Mouse (Mus musculus): Measurements from ENCODE around the gene Gtf2ird1.
"Not testable (repeated sequence)": the region's sequence is repeated elsewhere in the genome, so short reads cannot be mapped to it uniquely, and the experiment has no call there.

The Gtf2ird1 gene

DNA sequence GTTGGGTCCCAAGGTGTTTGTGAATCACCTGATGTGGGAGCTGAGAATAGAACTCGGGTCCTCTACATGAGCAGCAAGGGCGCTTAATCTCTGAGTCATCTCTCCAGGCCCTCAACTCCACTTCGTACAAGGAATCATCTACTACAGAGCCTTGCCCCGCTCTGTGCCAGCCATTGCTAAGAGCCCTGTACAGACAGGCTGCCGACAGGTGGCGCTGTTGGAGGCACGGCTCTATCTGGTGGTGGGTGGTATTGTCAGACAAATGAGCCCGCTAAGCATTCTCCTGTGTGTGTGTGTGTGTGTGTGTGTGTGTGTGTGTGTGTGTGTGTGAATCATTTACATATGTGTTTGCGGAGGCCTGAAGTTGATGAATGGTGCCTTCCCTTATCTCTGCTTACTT is 111.1 kb downstream of the Gtf2ird1 start:
- no peak for DNase-seq (ENCODE audit: low read depth, low spot score)

DNA sequence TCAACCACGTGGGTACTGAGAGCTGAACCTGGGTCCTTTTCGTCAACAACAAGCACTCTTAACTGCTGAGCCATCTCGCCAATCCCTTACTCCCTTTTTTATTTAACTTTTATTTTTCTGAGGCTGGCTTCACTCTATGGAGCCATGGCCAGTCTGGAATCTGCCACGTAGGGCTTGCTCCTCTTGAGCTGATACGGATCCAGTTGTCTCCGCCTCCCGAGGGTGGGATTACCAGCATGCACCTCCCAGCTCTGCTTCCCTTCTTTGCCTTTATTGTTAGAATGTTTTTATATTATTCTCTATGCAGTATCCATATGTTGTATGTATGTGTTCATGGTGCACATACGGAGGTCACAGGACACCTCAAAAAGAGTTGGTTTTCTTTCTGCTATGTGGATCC is 112.4 kb downstream of the Gtf2ird1 start:
- DNase-seq (ENCODE audit: low read depth, low spot score), result no peak

DNA sequence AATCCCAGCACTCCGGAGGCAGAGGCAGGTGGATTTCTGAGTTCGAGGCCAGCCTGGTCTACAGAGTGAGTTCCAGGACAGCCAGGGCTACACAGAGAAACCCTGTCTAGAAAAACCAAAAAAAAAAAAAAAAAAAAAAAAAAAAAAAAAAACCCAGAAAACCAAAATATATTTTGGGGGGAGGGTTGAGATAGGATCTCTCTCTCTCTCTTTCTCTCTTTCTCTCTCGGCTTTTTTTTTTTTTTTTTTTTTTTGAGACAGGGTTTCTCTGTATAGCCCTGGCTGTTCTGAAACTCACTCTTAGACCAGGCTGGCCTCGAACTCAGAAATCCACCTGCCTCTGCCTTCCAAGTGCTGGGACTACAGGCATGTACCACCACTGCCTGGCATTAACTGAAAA is 113.0 kb downstream of the Gtf2ird1 start:
- DNase-seq (ENCODE audit: low read depth, low spot score), result not testable (repeated sequence)

DNA sequence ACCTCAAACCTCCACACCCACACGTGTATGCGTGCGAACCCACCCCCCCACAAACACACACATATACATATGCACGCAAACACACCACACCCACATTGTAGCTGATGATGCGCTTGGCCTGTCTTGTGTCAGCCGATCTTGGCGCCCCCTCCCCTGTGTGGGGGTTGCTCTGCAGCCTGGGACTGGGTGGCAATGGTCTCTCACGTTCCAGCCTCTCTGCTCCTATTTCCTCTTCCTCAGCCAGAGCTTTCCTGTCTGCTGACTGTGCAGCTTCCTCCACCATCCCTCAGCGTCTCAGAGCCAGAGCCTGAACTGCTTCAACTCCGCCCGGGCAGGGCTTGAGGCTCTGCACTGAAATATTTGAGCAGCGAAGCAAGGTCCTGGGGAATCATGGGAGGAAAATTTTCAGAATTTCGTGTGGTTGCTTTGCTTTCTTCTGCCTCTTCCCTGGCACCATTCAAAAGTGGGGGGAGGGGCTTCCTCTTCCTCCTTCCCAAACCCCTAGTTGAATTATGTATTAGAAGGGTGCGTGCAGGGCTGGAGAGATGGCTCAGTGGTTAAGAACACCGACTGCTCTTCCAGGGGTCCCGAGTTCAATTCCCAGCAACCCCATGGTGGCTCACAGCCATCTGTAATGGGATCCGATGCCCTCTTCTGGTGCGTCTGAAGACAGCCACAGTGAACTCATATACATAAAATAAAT is 113.9 kb downstream of the Gtf2ird1 start:
- DNase-seq (ENCODE audit: low read depth, low spot score), result no peak

DNA sequence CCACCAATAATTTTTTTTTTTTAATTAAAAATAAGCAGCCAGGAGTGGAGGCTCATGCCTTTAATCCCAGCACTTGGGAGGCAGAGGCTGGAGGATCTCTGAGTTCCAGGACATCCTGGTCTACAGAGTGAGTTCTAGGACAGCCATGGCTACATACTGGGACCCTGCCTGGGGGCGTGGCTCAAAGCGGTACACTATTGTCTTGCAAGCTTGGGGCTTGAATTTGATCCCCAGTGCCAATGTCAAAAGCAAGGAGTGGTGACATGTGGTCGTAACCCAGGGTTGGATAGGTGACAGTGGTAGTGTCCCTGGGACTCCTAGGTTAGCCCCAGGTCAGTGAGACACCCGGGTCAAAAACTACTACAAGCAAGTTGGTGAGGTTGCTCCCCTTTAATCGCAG is 114.8 kb downstream of the Gtf2ird1 start:
- DNase-seq (ENCODE audit: low read depth, low spot score), result no peak

DNA sequence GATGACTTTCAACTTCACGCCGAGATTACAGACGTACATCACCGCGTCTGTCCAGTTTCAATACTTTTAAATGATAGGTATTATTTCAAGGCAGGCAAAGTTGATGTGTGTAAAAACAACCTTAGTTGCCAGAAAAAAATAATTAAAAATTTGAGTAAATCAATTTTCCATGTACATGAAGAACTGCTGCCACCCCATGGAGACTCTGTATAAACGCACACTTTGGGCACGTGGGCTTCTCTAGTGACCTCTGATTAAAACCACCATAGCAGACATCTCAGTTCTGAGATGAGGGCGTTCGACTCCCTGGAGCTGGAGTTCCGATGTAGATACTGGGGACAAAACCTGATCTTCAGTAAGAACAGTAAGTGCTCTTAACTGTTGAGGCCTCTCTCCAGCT is 115.2 kb downstream of the Gtf2ird1 start:
- DNase-seq (ENCODE audit: low read depth, low spot score), result no peak

DNA sequence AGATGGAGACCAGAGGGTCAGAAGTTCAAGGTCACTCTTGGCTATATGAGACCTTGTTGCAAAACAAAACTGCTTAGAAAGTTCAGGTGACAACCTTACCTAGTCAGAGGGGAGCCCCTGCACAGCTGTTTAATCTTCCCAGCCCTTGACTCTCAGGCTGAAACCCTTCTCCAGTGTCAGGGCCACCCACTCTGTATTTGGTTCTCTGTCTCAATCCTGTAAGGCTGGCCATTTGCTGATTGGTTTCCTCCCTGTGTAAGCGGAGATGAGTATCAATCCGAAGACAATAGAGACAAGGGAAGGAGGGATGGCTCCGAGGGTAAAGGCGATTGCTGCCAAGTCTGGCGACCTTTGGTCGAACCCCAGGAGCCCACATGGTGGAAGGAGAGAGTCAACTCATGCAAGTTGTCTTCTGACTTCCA is 116.4 kb downstream of the Gtf2ird1 start:
- DNase-seq (ENCODE audit: low read depth, low spot score), result no peak

DNA sequence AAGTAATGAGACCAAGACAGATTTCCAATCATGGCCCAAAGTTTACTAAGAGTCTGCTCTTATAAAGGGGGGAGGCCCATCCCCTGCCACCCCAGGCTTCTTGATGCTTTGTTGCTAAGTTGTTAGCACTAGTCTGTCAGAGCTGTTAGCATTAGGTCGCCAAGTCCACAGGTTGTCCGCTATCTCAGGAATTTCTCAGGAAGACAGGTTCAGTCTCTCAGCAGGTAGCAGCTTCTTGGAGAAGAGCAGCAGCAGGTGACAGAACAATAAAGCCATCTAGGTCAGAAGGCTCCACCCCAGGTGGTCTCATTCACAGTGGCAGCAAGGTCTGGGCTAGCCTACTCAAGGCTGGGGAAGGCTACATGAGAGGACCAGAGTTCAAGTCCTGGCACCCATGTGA is 119.5 kb downstream of the Gtf2ird1 start:
- DNase-seq (ENCODE audit: low read depth, low spot score), result not testable (repeated sequence)

DNA sequence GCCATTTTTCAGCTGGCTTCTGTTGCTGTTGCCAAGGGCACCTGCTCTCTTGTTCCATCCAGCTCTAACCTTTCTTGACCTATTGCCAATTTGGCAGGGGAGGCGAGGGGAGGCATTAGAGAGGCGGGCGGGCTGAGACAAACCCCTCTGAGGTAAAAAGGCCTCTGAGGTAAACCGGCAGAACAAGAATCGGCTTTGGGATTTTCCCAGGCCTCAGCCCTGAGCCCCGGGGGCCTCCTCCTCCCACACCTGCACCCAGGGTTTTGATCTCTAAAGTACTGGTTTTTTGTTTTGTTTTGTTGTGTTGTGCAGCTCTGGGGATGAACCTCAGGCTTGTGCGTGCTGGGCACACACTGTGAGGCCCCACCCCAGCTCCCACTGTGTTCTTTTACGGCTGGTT is 123.8 kb downstream of the Gtf2ird1 start:
- no peak for DNase-seq (ENCODE audit: low read depth, low spot score)

DNA sequence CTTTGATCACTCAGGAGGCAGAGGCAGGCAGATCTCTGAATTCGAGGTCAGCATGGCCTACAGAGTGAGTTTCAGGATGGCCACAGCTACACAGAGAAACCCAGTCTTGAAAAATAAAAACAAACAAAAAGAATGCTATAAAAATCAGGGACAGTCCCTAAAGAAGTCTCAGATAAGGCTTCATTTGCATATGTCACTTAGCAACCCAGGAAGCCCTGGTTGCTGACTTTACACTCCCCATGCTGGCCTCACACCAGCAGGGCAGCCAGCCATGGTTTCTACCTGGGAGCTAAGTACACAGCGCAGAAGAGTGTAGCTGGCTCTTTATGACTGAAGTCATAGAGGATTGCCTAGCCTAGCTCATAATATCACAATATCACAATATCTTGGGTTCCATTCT is 126.4 kb downstream of the Gtf2ird1 start:
- no peak for DNase-seq (ENCODE audit: low read depth, low spot score)

DNA sequence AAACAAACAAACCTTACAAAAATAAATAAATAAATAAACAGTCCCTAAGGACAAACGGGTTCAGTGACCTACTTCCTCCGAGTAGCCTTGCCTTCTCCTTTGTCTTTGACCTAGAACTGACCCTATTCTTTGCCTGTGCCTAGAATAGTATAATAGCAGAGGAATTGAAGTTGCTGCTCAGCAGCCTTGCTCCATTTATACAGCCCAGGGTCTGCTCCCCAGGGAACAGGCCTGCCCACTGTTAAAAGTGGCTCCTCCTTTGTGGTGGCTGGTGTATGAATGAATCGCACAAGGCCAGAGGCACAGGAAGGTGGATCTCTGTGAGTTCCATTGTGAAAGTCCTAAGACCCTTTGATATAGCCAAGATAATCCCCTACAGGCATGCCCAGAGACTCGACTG is 127.2 kb downstream of the Gtf2ird1 start:
- no peak for DNase-seq (ENCODE audit: low read depth, low spot score)

DNA sequence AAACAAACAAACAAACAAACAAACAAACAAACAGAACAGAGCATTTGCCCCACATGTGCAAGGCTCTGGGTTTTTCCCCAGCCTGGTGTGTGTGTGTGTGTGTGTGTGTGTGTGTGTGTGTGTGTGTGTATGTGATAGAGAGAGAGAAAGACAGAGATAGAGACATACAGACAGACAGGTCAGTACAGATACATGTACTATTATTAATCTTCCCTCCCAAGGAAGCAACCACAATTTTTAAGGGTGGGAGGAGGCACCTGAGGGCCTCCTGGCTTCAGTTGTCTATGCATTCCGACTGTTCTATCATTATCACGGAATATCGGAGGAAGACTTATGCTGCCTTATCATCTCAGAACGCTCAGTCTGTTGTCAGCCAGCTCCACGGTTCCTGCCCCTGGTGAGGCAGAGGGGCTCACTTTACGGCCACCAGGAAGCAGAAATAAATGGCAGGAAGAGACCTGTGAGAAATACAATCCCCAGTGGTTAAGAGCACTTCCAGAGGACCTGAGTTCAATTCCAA is 128.0 kb downstream of the Gtf2ird1 start:
- DNase-seq (ENCODE audit: low read depth, low spot score), result no peak

DNA sequence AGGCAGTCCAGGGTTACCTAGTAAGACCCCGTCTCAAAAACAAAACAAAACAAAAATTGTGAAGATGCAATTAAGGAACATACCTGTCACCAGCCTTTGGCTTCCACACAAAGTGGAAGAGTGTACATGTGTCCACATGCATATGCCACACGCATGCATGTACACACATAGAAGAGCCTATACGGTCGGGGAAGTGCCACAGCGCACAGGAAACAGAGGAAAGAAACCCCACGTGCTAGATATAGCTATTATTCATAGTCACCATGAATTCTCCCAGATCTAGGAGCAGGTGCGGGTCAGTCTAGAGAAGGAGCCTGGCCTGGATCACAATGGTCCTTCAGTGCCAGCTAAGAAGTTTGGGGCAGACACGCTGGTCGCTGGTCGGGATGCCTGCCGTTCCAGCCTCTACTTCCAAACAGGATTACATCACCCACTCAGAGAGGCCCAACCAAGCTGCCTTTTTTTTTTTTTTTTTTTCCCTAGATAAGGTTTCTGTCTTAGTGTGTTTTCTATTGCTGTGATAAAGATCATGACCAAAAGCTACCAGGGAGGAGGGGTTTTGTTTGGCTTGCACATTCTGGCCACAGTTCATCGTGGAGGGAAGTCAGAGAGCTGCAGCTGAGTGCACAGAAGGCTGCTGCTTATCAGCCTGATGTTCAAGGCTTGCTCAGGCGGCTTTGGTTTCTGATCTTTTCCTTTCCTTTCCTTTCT is 130.5 kb downstream of the Gtf2ird1 start:
- no peak for DNase-seq (ENCODE audit: low read depth, low spot score)

DNA sequence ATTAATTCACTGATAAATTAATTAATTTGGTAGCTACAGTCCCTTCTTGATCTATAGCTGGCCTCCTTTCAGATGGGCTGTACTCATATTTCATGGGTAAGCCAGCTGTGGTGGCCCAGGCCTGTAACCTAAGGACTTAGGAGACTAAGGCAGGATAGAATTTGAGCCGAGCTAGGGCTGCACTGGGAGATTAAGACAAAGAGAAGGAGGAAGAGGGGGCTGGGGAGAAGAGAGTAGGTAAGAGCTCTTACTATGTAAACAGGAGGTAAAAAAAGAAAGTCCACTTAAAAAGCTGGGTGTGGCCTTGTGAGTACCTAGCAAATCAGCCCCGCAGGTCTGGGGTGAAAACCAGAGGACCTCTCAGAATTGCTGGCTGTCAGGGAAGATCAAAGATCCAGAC is 132.6 kb downstream of the Gtf2ird1 start:
- DNase-seq (ENCODE audit: low read depth, low spot score), result no peak

DNA sequence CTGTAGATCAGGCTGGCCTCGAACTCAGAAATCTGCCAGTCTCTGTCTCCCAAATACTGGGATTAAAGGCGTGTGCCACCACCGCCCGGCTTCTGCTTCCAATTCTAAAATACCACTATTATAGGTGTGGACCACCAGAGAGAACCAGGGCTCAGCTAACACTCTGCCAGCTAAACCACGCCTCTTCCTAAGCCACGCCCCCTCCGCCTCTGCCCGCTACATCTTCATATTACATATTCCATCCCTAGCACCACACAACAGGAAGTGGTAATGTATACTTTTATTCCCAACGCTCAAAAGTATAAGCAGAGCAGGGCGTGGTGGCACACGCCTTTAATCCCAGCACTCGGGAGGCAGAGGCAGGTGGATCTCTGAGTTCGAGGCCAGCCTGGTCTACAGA is 133.2 kb downstream of the Gtf2ird1 start:
- DNase-seq (ENCODE audit: low read depth, low spot score), result no peak

DNA sequence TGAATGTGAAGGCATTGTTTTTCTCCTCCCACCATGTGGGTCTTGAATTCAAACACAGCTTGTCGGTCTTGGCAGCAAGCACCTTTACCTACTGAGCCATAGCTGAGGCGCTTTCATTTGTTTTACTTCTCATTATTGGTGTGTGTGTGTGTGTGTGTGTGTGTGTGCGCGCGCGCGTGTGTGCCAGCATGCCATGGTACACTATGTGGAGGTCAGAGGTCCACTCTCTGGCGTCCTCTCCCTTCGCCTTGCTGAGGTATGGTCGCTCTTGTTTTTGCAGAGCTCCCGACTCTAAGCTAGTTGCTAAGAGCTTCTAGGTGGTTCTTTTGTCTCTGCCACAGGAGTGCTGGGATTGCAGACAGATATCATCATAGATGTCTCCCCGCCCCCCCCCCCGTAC is 134.2 kb downstream of the Gtf2ird1 start:
- no peak for DNase-seq (ENCODE audit: low read depth, low spot score)

DNA sequence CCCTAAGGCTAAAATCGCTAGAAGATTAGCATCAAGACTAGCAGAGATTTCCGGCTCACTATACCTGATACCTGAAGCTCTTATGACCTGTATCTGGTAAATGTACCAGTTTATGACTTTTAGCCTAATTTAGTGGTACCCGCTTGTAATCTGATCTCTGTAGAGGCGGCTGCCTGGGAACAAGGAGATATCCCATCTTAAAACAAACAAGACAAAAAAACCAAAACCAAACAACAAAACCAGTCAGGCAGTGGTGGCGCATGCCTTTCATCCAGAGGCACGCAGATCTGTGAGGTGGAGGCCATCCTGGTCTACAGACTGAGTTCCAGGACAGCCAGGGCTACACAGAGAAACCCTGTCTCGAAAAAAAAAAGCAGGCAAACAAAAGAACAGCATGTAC is 134.8 kb downstream of the Gtf2ird1 start:
- no peak for DNase-seq (ENCODE audit: low read depth, low spot score)

DNA sequence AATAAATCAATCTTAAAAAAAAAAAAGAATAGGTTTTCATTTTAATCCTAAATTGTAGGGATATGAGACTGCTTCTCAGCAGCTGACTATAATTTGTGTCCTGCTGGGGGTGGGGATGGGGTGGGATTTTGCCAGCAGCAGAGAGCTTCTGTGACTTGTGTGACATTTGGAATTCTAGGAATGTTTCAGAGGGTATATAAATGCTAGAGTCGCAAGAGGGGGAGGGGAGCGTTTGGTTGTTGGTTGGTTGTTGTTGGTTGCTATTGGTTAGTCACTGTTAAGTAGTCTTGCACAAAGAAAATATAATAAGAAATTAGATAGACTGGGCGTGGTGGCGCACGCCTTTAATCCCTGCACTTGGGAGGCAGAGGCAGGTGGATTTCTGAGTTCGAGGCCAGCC is 137.6 kb downstream of the Gtf2ird1 start:
- DNase-seq (ENCODE audit: low read depth, low spot score), result no peak

DNA sequence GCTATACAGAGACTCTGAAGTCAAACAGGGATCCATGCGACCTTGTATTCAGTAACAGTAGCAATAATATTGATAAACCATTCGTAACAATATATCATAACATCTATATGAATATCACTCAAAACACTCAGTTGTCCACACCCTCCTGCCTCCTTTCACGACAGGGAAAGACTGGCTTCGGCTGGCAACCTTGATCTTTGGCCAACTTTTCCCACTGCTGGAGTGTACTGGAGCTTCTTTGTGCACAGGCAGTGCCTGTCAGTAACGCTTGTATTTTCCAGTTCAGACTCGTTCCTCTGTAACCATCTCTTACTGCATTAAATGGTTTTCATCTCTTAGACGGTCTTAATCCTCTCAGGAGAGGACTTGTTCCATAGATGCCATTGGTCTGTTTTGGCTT is 139.8 kb downstream of the Gtf2ird1 start:
- no peak for DNase-seq (ENCODE audit: low read depth, low spot score)

DNA sequence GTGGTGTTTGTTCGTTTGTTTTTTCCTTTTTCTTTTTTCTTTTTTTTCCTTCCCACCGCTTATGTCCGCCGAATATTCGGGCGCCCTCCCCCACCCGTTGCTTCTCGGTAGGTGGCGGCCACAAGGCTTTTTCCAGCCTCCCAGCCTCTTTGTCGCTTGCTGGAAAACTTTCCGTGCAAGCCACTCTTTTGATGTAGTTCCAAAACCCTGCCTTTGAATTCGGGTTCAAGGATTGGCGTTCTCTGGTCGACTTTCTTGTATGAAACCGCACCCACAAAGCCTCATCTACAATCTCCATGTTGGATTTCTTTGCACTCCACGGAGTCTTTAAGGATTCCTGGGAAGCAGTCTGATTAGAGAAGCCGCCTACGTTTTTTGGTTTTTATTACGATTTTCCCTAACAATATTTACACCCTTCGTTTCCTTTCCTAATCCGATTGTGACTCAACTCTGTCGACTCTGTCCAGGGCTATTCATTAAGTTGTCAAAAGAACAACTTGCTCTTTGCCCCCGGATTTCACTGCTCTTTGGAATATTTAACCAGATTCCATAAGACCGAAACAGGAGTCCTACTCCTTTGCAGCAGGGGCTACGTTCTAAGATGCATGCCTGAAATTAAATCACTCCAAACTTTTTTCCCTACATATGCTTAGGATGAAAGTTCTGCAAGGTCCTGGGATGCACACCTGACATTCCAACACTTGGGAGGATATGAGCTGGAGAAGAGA is 140.7 kb downstream of the Gtf2ird1 start:
- no peak for DNase-seq (ENCODE audit: low read depth, low spot score)

DNA sequence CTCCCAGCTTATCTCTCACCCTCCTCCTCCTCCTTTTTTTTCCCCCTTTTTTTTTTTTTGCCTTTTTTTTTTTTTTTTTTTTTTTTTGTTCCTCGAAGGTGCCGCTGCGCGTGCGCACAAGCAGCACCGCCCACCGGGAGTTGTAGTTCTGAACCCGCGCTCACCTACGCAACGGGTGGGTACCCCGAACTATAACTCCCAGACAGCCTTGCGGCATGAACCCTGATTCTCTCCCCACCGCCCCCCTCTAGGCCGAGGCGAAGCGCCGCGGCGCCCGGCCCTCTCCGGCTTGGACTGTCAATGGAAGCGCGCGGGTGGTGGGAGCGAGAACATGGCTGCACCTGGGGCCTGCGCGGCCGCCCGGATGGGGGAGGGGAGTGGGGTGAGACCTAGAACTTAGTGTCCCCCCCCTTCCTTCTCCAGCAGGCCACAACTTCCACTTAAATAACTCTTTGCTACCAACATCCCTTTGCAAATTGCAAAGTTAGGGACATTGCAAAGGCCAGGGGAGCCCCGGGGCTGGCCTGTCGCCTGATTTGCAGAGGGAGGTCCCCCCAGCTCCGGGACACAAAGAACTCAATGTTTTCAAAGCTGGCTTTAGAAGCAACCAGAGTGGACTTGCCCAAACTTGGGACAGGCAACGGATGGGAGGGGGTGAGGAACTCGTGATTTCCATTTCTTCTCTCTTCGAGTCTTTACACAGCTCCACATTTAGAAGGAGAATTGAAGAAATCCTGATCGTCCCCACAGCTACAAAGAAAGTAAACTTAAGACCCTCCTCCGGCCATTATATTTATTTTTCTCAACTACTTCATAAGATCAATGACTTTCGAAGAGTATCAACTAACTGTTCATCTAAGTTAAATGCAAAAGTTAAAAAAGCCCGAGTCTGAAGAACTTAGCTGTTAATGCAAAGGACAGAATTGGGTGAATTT is 141.6 kb downstream of the Gtf2ird1 start, which contains the start of gene Gtf2i:
Gene Gtf2i, minus strand, starts transcription at position 73 of the 935 bp plus-strand sequence.
- DNase-seq (ENCODE audit: low read depth, low spot score), result peak; percentile 94
